Mouse (Mus musculus) myocyte (in vitro differentiated cells): ENCODE results near the gene Ppp2r3a. TPM values are rescaled to one million over a fixed set of nuclear protein-coding genes. Genes with fewer than 3 reads are reported as not detected.

ENCODE experiments used
- H3K27me3 ChIP-seq: one replicate; pipeline ENCODE4 v1.6.1; 2011; ENCODE audit not compliant: control insufficient read depth, insufficient read depth, insufficient read length
- H3K36me3 ChIP-seq: one replicate; pipeline ENCODE4 v1.6.1; 2011; ENCODE audit not compliant: control insufficient read depth, insufficient read depth
- H3K4me2 ChIP-seq: one replicate; pipeline ENCODE4 v1.6.1; 2011; ENCODE audit warnings: low read depth, control low read depth
- H3K4me3 ChIP-seq: one replicate; pipeline ENCODE4 v1.5.1; 2011; ENCODE audit warnings: mild to moderate bottlenecking, control low read depth, moderate library complexity
- H3K79me2 ChIP-seq: one replicate; pipeline ENCODE4 v1.6.1; 2011; ENCODE audit not compliant: control insufficient read depth, insufficient read depth
- H3ac ChIP-seq: one replicate; pipeline ENCODE4 v1.6.1; 2011; ENCODE audit not compliant: control insufficient read depth, insufficient read length
- CEBPB ChIP-seq: IDR thresholded peaks from 2 replicates; pipeline ENCODE4 v1.6.1; 2011; ENCODE audit warnings: mild to moderate bottlenecking, moderate library complexity; ENCODE audit not compliant: poor library complexity, insufficient read depth, severe bottlenecking
- E2F4 ChIP-seq: IDR thresholded peaks from one replicate; pipeline ENCODE4 v1.6.1; 2011; ENCODE audit warnings: mild to moderate bottlenecking, control low read depth, moderate library complexity; ENCODE audit not compliant: insufficient read depth
- MAX ChIP-seq: IDR thresholded peaks from one replicate; pipeline ENCODE4 v1.6.1; 2011; ENCODE audit warnings: low read depth, mild to moderate bottlenecking, control low read depth
- MYOD1 ChIP-seq, 3 experiments: IDR thresholded peaks; one replicate each; pipeline ENCODE4 v1.6.1; 2011; ENCODE audit warnings: control low read depth in 2 of 3, low read depth in 2 of 3, mild to moderate bottlenecking in 2 of 3, moderate library complexity in 1 of 3; ENCODE audit not compliant: insufficient read length in 2 of 3, control insufficient read depth in 1 of 3
- MYOG ChIP-seq, 3 experiments: IDR thresholded peaks; one replicate each; pipeline ENCODE4 v1.6.1; 2011; ENCODE audit warnings: control low read depth in 2 of 3, low read depth in 2 of 3, mild to moderate bottlenecking in 2 of 3; ENCODE audit not compliant: insufficient read length in 2 of 3, control insufficient read depth in 1 of 3, insufficient read depth in 1 of 3
- POLR2A ChIP-seq: IDR thresholded peaks from one replicate; pipeline ENCODE4 v1.6.1; 2011; ENCODE audit warnings: low read depth, mild to moderate bottlenecking, control low read depth, moderate library complexity; ENCODE audit not compliant: insufficient read length
- POLR2AphosphoS2 ChIP-seq: IDR thresholded peaks from one replicate; pipeline ENCODE4 v1.6.1; 2011; ENCODE audit warnings: low read depth, control low read depth; ENCODE audit not compliant: insufficient read length
- REST ChIP-seq: IDR thresholded peaks from one replicate; pipeline ENCODE4 v1.6.1; 2011; ENCODE audit warnings: mild to moderate bottlenecking, control low read depth, moderate library complexity; ENCODE audit not compliant: insufficient read depth, insufficient read length
- SRF ChIP-seq: IDR thresholded peaks from one replicate; pipeline ENCODE4 v1.6.1; 2011; ENCODE audit warnings: low read depth; ENCODE audit not compliant: control insufficient read depth, insufficient read length
- TCF12 ChIP-seq: IDR thresholded peaks from one replicate; pipeline ENCODE4 v1.6.1; 2011; ENCODE audit warnings: mild to moderate bottlenecking, control low read depth; ENCODE audit not compliant: poor library complexity, insufficient read depth, severe bottlenecking
- TCF3 ChIP-seq: IDR thresholded peaks from one replicate; pipeline ENCODE4 v1.6.1; 2011; ENCODE audit warnings: low read depth, control low read depth; ENCODE audit not compliant: insufficient read length
- USF1 ChIP-seq: IDR thresholded peaks from one replicate; pipeline ENCODE4 v1.6.1; 2011; ENCODE audit warnings: low read depth, mild to moderate bottlenecking, control low read depth, moderate library complexity
- polyA plus RNA-seq: library from polyadenylated mRNA; unstranded; fragments of >200 nt; fragmentation: generic; extraction: Trizol; gene quantifications from one replicate; pipeline ENCODE4 v1.2.1, GENCODE M21; 2012; ENCODE audit warnings: missing spikeins

The Ppp2r3a gene
- polyA plus RNA-seq, 1 experiment: 6.0 TPM

DNA sequence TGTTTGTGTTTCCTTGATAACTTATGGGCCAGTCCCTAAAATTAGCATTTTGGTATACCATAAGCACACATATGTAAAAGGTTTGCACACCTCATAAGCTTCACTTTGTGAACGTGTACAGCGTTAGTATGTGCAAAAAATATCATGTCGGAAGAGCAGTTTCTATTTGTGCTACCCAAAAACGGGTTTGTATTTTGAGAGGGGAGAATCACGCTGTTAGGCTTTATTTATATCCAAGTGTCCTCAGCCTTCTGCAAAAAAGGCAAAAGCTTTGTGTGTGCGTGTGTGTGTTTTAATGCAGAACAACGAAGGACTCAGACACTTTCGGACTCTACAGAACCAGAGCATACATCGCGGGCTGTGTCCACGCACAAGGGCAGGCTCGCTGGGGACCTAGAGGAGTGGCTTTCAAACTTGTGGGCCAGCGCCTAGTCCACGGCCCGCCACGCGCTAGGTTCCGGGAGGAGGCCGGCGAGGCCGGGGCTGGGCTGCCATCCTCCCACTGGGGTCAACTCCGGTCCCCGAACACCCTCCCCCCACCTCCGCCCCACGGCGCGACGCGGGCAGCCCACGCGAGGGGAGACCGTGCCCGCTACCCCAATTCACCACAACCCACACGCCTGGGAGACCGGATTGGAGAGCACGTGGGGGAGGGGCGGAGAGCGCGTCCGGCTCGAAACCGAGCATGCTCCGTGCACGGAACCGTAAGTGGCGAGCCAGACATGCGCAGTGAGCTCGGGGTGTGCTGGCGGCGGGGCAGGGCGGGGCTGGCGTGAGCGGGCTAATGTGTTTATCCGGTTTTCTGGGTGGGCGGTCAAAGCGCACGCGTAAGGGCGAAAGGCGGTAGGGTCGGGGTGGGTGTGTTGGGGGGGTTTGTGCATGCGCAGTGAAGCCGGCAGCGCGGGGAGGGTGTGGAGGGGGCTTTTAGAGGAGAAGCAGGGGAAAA lies 178.3 kb downstream of the Ppp2r3a start:
- no peaks in the 10 kb centered on the region for H3K27me3 ChIP-seq
- peak; percentile 87 for TF ChIP-seq POLR2AphosphoS2
- no peak for TF ChIP-seq CEBPB
- no peak for TF ChIP-seq TCF12
- TF ChIP-seq MYOG (IDR thresholded peaks at IDR 0.05; ENCODE audit: control insufficient read depth in 1 of 3, insufficient read depth in 1 of 3, insufficient read length in 2 of 3, low read depth in 2 of 3): peak in 1 of 3 experiments; percentile 29
- peak; percentile 13 for TF ChIP-seq USF1
- TF ChIP-seq POLR2A: peak; percentile 91
- peak; percentile 25 for TF ChIP-seq REST
- peak overlapping the region; percentile 98 for H3ac ChIP-seq
- H3K4me2 ChIP-seq: peak overlapping the region; percentile 86
- peak overlapping the region; percentile 100 for H3K4me3 ChIP-seq
- no peaks in the 10 kb centered on the region for H3K36me3 ChIP-seq
- H3K79me2 ChIP-seq: peaks cover 36% of the 10 kb centered on the region

GRCm38 (mm10) chr9:101072506-101072905 lies 179.1 kb downstream of the Ppp2r3a start:
- H3K79me2 ChIP-seq: peaks cover 28% of the 10 kb centered on the region
- peak overlapping the region; percentile 98 for H3ac ChIP-seq
- no peaks in the 10 kb centered on the region for H3K27me3 ChIP-seq
- no peak for TF ChIP-seq SRF
- TF ChIP-seq USF1: no peak
- no peak for TF ChIP-seq MYOD1 (IDR thresholded peaks at IDR 0.05; ENCODE audit: control insufficient read depth in 1 of 3, insufficient read length in 2 of 3, low read depth in 2 of 3)
- TF ChIP-seq E2F4: no peak
- no peak for TF ChIP-seq REST
- no peak for TF ChIP-seq MYOG (IDR thresholded peaks at IDR 0.05; ENCODE audit: control insufficient read depth in 1 of 3, insufficient read depth in 1 of 3, insufficient read length in 2 of 3, low read depth in 2 of 3)
- no peak for TF ChIP-seq CEBPB
- no peak for TF ChIP-seq MAX
- no peak for TF ChIP-seq POLR2A
- TF ChIP-seq TCF3: no peak
- TF ChIP-seq TCF12: no peak
- H3K4me3 ChIP-seq: peak overlapping the region; percentile 100
- no peaks in the 10 kb centered on the region for H3K36me3 ChIP-seq
- H3K4me2 ChIP-seq: peak overlapping the region; percentile 86

- H3K4me3 ChIP-seq: no peak overlapping the region
- no peak overlapping the region for H3K4me2 ChIP-seq
- H3K27me3 ChIP-seq: no peaks in the 10 kb centered on the region
- peaks cover under 1% of the 10 kb centered on the region for H3K79me2 ChIP-seq
- H3ac ChIP-seq: no peak overlapping the region
- no peak for TF ChIP-seq REST
- no peak for TF ChIP-seq USF1
- no peak for TF ChIP-seq E2F4
- no peak for TF ChIP-seq MYOD1 (IDR thresholded peaks at IDR 0.05; ENCODE audit: control insufficient read depth in 1 of 3, insufficient read length in 2 of 3, low read depth in 2 of 3)
- no peak for TF ChIP-seq MAX
- TF ChIP-seq CEBPB: no peak
- no peak for TF ChIP-seq MYOG (IDR thresholded peaks at IDR 0.05; ENCODE audit: control insufficient read depth in 1 of 3, insufficient read depth in 1 of 3, insufficient read length in 2 of 3, low read depth in 2 of 3)
- TF ChIP-seq POLR2A: no peak
- no peak for TF ChIP-seq POLR2AphosphoS2
- TF ChIP-seq TCF3: no peak
- H3K36me3 ChIP-seq: no peaks in the 10 kb centered on the region
Observed at GRCm38 (mm10) chr9:101069781-101070180, 181.8 kb downstream of the Ppp2r3a start.

GRCm38 (mm10) chr9:101065076-101065602 lies 186.5 kb downstream of the Ppp2r3a start:
- TF ChIP-seq USF1 (no peak), SRF (no peak), E2F4 (no peak), POLR2A (no peak), REST (no peak), CEBPB (no peak), MAX (no peak), TCF3 (no peak), TCF12 (no peak), POLR2AphosphoS2 (no peak)
- Histone ChIP-seq H3K4me2 (no peak overlapping the region), H3K27me3 (no peaks in the 10 kb centered on the region), H3K79me2 (no peaks in the 10 kb centered on the region), H3K4me3 (no peak overlapping the region), H3ac (no peak overlapping the region), H3K36me3 (no peaks in the 10 kb centered on the region)
